Mouse (Mus musculus) kidney, embryonic 15.5 days (tissue): ENCODE measurements around the gene Specc1. TPM values are rescaled to one million over a fixed set of nuclear protein-coding genes. Genes with fewer than 3 reads are reported as not detected.

Source experiments
- ATAC-seq: fragments of 200-750 bp; cut with Nextera tagmentation; replicated peaks from 2 replicates; pipeline ENCODE4 v1.8.0; 2017; ENCODE audit warnings: moderate TSS enrichment; ENCODE audit not compliant: low FRiP score
- H3K27ac ChIP-seq: fragments of 300-500 bp; sonication (generic); 2 replicates; pipeline ENCODE4 v1.5.1; 2015; ENCODE audit warnings: mild to moderate bottlenecking, inconsistent platforms
- H3K27me3 ChIP-seq: fragments of 300-500 bp; sonication (generic); 2 replicates; pipeline ENCODE4 v1.6.1; 2015; ENCODE audit warnings: inconsistent platforms
- H3K36me3 ChIP-seq: fragments of 300-500 bp; sonication (generic); 2 replicates; pipeline ENCODE4 v1.6.1; 2015; ENCODE audit warnings: inconsistent platforms
- H3K4me1 ChIP-seq: fragments of 300-500 bp; sonication (generic); 2 replicates; pipeline ENCODE4 v1.6.1; 2015; ENCODE audit warnings: inconsistent platforms
- H3K4me2 ChIP-seq: fragments of 300-500 bp; sonication (generic); 2 replicates; pipeline ENCODE4 v1.6.1; 2015; ENCODE audit warnings: moderate library complexity, mild to moderate bottlenecking, inconsistent platforms
- H3K4me3 ChIP-seq: fragments of 300-500 bp; sonication (generic); replicated peaks from 2 replicates; pipeline ENCODE4 v1.5.1; 2015; ENCODE audit warnings: mild to moderate bottlenecking, inconsistent platforms
- H3K9ac ChIP-seq: fragments of 300-500 bp; sonication (generic); 2 replicates; pipeline ENCODE4 v1.6.1; 2015; ENCODE audit warnings: mild to moderate bottlenecking, inconsistent platforms
- H3K9me3 ChIP-seq: fragments of 300-500 bp; sonication (generic); replicated peaks from 2 replicates; pipeline ENCODE4 v1.6.1; 2016; ENCODE audit warnings: inconsistent platforms
- WGBS: fragments of 180-500 bp; shearing (Covaris S2); methylation state at CpG from one replicate; pipeline ENCODE4 v1.1.7; 2015; ENCODE audit warnings: mixed read lengths; 5-methylcytosine and 5-hydroxymethylcytosine counted together
- polyA plus RNA-seq: library from polyadenylated mRNA; unstranded; fragments of >200 nt; fragmentation: Nextera tagmentation; extraction: Ambion mirVana; gene quantifications from 2 replicates; pipeline ENCODE4 v1.2.1, GENCODE M21; 2015

Specc1 gene
- polyA plus RNA-seq, 1 experiment from 2014 or later = 9.9 TPM

- H3K4me3 ChIP-seq = no peak overlapping the region
- H3K36me3 ChIP-seq = no peaks in the 10 kb centered on the region
- H3K4me1 ChIP-seq = peaks cover 26% of the 10 kb centered on the region
- no peaks in the 10 kb centered on the region for H3K27me3 ChIP-seq
- H3K9me3 ChIP-seq = no peaks in the 10 kb centered on the region
- H3K27ac ChIP-seq = no peak overlapping the region
- 52% methylated on average over 12 of the region's 12 CpGs for WGBS
- no peak overlapping the region for H3K4me2 ChIP-seq
- no peak overlapping the region for H3K9ac ChIP-seq
- ATAC-seq = no peak
Observed at GRCm38 (mm10) chr11:62269097-62269496, 312.5 kb downstream of the Specc1 start.

- H3K9me3 ChIP-seq = no peaks in the 10 kb centered on the region
- H3K27ac ChIP-seq = no peak overlapping the region
- no peak overlapping the region for H3K4me3 ChIP-seq
- no peaks in the 10 kb centered on the region for H3K36me3 ChIP-seq
- WGBS = 48% methylated on average over 5 of the region's 5 CpGs
- H3K9ac ChIP-seq = no peak overlapping the region
- peaks cover 26% of the 10 kb centered on the region for H3K4me1 ChIP-seq
- no peaks in the 10 kb centered on the region for H3K27me3 ChIP-seq
- ATAC-seq = no peak
- no peak overlapping the region for H3K4me2 ChIP-seq
Observed at GRCm38 (mm10) chr11:62270851-62271250, 314.3 kb downstream of the Specc1 start.

Other genes with a start within 250 kb of the Specc1 start
- gene Slc5a10, start 235.9 kb upstream of the Specc1 start, polyA plus RNA-seq = 0.45 TPM in 2 replicates
- 33.6 and 33.7 TPM in 2 replicates for gene Prpsap2, start 194.7 kb upstream of the Specc1 start, polyA plus RNA-seq
- 10.6 and 12.4 TPM in 2 replicates for gene Ulk2, start 101.7 kb upstream of the Specc1 start, polyA plus RNA-seq
- gene Akap10, start 26.5 kb upstream of the Specc1 start, polyA plus RNA-seq = 19.1 and 19.2 TPM in 2 replicates